Mouse (Mus musculus): ENCODE measurements around the gene Sun1. TPM values are rescaled to one million over a fixed set of nuclear protein-coding genes. Genes with fewer than 3 reads are reported as not detected.

Gene Sun1
- polyA plus RNA-seq, 1 experiment from 2014 or later, result 35.1 TPM

GRCm38 (mm10) chr5:139297745-139298144 lies 97.3 kb downstream of the Sun1 start:
- Histone ChIP-seq H3K9ac (replicated peaks; ENCODE audit: low read depth) (no peak overlapping the region), H3K27ac (ENCODE audit: low read length) (no peak overlapping the region), H3K36me3 (ENCODE audit: insufficient read depth, low read length) (no peaks in the 10 kb centered on the region), H3K4me3 (ENCODE audit: low read depth, low read length) (no peak overlapping the region), H3K27me3 (replicated peaks; ENCODE audit: insufficient read depth, low read length) (no peaks in the 10 kb centered on the region), H3K9me3 (ENCODE audit: low read length) (no peaks in the 10 kb centered on the region), H3K4me1 (ENCODE audit: insufficient read depth, low read depth, low read length) (no peaks in the 10 kb centered on the region), H3K4me2 (replicated peaks; ENCODE audit: low read depth, low read length) (no peak overlapping the region)
- no peak for ATAC-seq
- DNase-seq (ENCODE audit: low spot score), result no peak
- TF ChIP-seq CTCF (IDR thresholded peaks at IDR 0.05) (no peak), EP300 (IDR thresholded peaks at IDR 0.05) (no peak)
- WGBS, result 67% methylated on average over 5 of the region's 5 CpGs

Other genes with a start within 250 kb of the Sun1 start
- 108 and 114 TPM in 2 replicates for gene Pdgfa, start 203.3 kb upstream of the Sun1 start, polyA plus RNA-seq (2015; fragmentation: Nextera tagmentation; extraction: Ambion mirVana)
- 14.4 and 16.5 TPM in 2 replicates for gene Prkar1b, start 50.6 kb upstream of the Sun1 start, polyA plus RNA-seq (2015; fragmentation: Nextera tagmentation; extraction: Ambion mirVana)
- 2.7 and 2.8 TPM in 2 replicates for gene Dnaaf5, start 50.4 kb upstream of the Sun1 start, polyA plus RNA-seq (2015; fragmentation: Nextera tagmentation; extraction: Ambion mirVana)
- 151 and 170 TPM in 2 replicates for gene Get4, start 51.7 kb downstream of the Sun1 start, polyA plus RNA-seq (2015; fragmentation: Nextera tagmentation; extraction: Ambion mirVana)
- gene Adap1, start 125.0 kb downstream of the Sun1 start, polyA plus RNA-seq (2015; fragmentation: Nextera tagmentation; extraction: Ambion mirVana), result 3.6 and 4.1 TPM in 2 replicates
- gene Cox19, start 150.8 kb downstream of the Sun1 start, polyA plus RNA-seq (2015; fragmentation: Nextera tagmentation; extraction: Ambion mirVana), result 60.5 and 61.6 TPM in 2 replicates
- not detected in 2 replicates for gene Cyp2w1, start 152.0 kb downstream of the Sun1 start, polyA plus RNA-seq (2015; fragmentation: Nextera tagmentation; extraction: Ambion mirVana)
- 22.7 and 28.1 TPM in 2 replicates for gene Gpr146, start 177.1 kb downstream of the Sun1 start, polyA plus RNA-seq (2015; fragmentation: Nextera tagmentation; extraction: Ambion mirVana)
- 2.2 and 3.3 TPM in 2 replicates for gene C130050O18Rik, start 204.6 kb downstream of the Sun1 start, polyA plus RNA-seq (2015; fragmentation: Nextera tagmentation; extraction: Ambion mirVana)
- gene Gper1, start 222.5 kb downstream of the Sun1 start, polyA plus RNA-seq (2015; fragmentation: Nextera tagmentation; extraction: Ambion mirVana), result 7.1 and 7.2 TPM in 2 replicates